Mouse (Mus musculus) bone marrow macrophage, adult 2 months (primary cell): Measurements from ENCODE around the gene Ddr1. TPM values are rescaled to one million over a fixed set of nuclear protein-coding genes. Genes with fewer than 3 reads are reported as not detected.

Experiments used
- H3K27ac ChIP-seq: 2 replicates; pipeline ENCODE4 v1.5.1; 2012; ENCODE audit warnings: low read depth, low read length; ENCODE audit not compliant: insufficient read depth
- H3K4me1 ChIP-seq: 2 replicates; pipeline ENCODE4 v1.6.1; 2012; ENCODE audit warnings: low read length; ENCODE audit not compliant: control insufficient read depth, insufficient read depth
- H3K4me3 ChIP-seq: 2 replicates; pipeline ENCODE4 v1.5.1; 2012; ENCODE audit warnings: mild to moderate bottlenecking, low read length, moderate library complexity; ENCODE audit not compliant: insufficient read depth
- CTCF ChIP-seq: IDR thresholded peaks from 2 replicates; pipeline ENCODE4 v1.5.1; 2012; ENCODE audit warnings: low read depth, mild to moderate bottlenecking, low read length, moderate library complexity
- POLR2A ChIP-seq: IDR thresholded peaks from 2 replicates; pipeline ENCODE4 v1.6.1; 2012; ENCODE audit warnings: mild to moderate bottlenecking, low read depth, low read length, borderline replicate concordance
- polyA plus RNA-seq: library from polyadenylated mRNA; stranded (reverse); fragments of >200 nt; gene quantifications from 2 replicates; pipeline ENCODE4 v1.2.4, GENCODE M21; 2012; ENCODE audit not compliant: missing spikeins, insufficient read depth, insufficient read length

Ddr1 gene
- polyA plus RNA-seq = 0.60 and 0.63 TPM in 2 replicates

DNA sequence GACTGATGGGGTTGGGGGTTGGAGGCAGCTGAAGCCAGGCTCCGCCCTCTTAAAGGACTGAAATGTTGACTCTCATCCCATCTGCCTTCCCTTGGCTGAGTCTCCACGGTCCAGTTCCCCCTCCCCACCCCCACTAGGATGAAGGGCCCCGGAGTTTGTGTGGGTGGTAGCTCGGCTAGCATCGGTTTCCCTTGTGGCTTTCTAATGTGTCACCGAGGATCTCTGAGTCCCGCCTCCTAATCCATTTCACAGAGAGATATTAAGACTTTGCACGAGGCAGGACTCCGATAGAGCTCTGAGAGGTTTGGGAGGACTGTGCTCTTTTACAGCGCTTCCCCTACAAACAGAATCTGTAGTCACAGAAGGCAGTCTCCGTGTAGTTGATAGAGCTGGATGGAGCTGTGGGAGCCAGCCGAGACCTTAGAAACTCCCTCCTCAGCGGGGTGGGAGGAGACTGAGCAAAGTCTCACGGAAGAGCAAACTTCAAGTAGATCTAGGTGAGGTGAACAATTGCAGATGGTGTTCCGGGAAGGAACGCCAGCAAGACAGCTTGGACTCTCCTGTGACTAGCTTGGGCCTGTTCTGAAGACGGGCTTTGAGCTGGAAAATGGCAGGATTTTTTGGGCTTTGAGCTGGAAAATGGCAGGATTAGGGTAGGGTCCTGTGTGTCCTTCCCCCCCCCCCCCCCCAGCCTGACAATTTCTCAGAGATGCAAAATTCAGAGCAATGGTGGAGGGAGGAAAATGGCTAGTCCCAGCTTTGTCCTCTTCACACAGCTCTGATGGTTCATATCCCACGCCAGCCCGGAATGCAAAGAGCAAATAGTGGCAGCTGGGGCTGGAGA, at the start of gene Ddr1:
Gene Ddr1, minus strand, starts transcription at position 1 of the 844 bp plus-strand sequence.
- TF ChIP-seq POLR2A (no peak), CTCF (no peak)
- Histone ChIP-seq H3K4me3 (no peak within 1 kb of the TSS), H3K4me1 (no peaks in the 10 kb centered on the region), H3K27ac (no peak within 1 kb of the TSS)

DNA sequence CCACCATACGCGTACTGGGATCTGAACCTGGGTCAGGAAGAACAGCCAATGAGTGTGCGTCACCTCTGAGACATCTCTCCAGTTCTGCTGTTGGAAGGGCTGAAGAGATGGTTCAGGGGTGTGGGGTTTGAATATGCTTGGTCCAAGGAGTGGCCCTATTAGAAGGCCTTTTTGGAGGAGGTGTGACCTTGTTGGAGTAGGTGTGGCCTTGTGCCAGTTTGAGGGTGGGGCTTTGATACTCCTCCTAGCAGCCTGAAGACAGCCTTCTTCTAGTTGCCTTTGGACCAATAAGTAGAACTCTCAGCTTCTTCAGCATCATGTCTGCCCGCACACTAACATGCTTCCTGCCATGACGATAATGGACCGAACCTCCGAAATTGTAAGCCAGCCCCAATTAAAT, 49.2 kb upstream of the Ddr1 start:
- TF ChIP-seq CTCF (no peak), POLR2A (no peak)
- Histone ChIP-seq H3K4me3 (no peak overlapping the region), H3K27ac (no peak overlapping the region), H3K4me1 (peaks cover 31% of the 10 kb centered on the region)

DNA sequence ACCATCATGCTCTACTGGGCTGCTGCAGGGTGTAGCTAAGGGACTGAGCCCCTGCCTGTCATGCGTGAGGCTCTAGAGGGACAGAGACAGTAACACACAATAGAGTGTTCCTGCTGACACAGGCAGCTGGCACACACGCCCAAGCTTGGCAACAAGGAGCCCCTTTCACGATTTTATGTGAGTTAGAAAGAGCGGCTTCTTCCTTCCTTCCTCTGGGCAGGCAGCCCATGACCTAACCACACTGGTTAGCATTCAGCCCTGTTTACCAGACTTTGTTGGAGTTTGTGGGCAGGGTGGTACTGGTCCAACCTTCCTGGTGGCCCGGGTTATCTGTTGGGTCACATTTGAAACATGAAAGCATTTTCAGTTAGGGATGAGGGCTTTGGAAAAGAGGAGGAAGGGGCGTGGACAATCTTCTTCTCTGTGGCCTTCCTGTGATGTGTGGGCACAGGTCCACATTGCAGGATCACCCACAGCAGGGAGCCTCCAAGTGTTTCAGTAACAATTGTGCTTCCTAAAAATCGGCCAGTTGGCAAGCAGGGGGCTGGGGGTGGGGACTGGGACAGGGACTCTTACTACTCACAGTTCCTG, 47.9 kb upstream of the Ddr1 start:
- no peak overlapping the region; the same call in 1 of the 2 replicates for H3K4me3 ChIP-seq
- H3K27ac ChIP-seq = peak overlapping the region; percentile 64
- TF ChIP-seq POLR2A = no peak
- no peak for TF ChIP-seq CTCF
- peaks cover 31% of the 10 kb centered on the region for H3K4me1 ChIP-seq

DNA sequence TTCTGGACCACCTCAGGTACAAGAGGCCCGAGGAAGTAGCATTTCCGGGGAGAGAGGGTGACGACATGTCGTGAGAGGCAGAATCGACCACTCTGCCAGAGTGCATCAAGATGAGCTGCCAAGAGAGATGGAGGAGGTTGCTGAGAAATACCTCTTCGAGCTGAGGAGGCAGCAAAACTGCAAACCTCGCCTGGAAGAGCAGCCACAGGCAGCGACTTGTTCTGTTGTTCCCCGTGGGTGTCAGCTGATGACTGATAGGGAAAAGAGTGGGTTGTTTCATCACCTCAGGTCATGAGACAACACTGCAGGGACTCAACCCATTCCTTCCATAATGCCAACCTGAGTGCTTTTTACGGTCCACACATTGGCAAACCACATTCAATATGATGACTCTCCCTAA, 45.3 kb upstream of the Ddr1 start:
- Histone ChIP-seq H3K27ac (no peak overlapping the region), H3K4me3 (no peak overlapping the region), H3K4me1 (peaks cover 31% of the 10 kb centered on the region)
- TF ChIP-seq POLR2A (no peak), CTCF (no peak)

DNA sequence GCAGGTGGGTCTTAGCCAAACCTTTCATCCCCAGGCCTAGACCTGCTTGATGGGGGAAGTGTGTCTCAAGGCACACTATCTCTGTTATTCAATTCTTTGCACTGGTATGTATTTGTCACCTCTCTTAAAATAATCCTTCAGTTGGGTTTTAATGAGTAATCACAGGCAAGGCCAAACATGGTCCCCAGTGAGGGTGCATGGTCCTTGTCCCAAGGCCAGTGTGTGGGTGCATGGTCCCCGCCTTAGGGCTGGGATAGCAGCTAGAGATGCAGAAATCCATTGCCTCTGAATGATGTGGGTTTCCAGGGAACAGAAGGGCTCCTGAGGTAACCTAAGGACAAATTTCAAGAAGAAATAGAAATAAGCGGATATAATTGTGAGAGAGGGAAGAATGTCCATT, 39.9 kb upstream of the Ddr1 start:
- no peak for TF ChIP-seq POLR2A
- no peak for TF ChIP-seq CTCF
- H3K27ac ChIP-seq = no peak overlapping the region
- H3K4me3 ChIP-seq = no peak overlapping the region
- peaks cover 20% of the 10 kb centered on the region for H3K4me1 ChIP-seq

DNA sequence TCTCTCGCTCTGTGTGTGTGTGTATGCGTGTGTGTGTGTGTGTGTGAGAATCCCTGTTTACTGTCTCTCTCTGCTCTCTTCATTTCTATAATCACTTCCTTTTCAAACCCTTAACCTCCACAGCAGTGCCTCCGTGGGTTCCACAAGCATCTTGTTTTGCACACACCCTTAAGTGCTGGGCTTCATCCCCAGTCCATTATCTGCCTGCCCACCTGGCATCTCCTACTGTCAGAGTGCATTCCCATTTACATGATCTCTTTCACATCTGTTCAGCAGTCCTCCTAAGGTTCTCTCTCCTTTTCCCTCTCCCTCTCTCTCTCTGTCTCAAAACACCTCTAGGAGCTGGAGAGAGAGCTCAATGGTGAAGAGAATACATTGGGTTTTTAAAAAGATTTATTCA, 38.5 kb upstream of the Ddr1 start:
- TF ChIP-seq POLR2A (no peak), CTCF (no peak)
- Histone ChIP-seq H3K4me3 (no peak overlapping the region), H3K4me1 (peaks cover 19% of the 10 kb centered on the region), H3K27ac (no peak overlapping the region)

DNA sequence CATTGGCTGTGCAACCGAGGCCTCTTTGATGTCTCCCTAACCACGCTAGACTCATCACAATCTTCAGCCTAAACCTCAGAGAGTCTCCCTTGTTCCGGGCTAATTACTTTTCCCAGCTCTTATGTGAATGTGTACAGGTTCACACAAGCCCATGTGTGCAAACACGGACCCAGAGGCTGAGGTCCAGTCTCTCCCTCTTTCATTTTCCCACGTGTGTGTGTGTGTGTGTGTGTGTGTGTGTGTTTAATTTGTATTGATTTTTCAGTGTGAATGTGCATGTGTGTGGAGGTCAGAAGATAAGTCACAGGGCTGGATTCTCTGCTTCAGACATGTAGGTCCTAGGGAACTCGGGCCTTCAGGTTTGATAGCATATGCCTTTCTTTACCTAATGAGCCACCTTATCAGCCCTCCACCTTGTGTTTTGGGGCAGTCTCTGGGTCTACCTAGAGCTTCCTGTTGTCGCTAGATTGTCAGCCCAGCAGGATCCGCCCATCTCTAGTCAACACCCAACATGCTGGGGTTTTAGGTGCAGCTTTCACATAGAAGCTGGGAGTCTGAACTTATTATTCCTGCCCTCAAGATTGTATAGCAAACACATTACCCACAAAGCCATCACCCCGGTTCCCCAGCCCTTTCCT, 37.3 kb upstream of the Ddr1 start:
- TF ChIP-seq POLR2A = no peak
- TF ChIP-seq CTCF = no peak
- no peak overlapping the region for H3K27ac ChIP-seq
- H3K4me3 ChIP-seq = no peak overlapping the region
- H3K4me1 ChIP-seq = peaks cover 23% of the 10 kb centered on the region

DNA sequence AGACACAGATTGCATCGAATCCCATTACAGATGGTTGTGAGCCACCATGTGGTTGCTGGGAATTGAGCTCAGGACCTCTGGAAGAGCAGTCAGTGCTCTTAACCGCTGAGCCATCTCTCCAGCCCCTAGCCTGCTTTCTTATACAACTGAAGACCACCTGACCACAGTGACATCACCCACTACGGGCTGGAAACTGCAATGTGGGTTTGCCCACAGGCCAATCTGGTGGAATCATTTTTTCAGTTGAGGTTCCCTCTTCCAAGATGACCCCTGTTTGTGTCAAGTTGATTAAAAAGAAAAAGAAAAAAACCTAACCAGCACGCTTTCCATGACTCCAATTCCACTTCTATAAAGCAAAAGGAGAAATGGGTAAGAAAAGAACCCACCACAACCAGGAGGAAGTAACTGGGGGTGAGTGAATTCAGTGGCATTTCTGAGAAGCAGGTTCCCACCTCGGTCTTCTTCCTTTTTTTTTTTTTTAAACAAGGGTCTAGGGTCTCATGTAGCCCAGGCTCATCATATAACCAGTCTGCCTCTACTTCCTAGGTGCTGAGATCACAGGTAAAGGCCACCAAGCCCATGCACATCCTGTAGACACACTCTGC, 36.0 kb upstream of the Ddr1 start:
- Histone ChIP-seq H3K4me3 (no peak overlapping the region), H3K4me1 (peaks cover 26% of the 10 kb centered on the region), H3K27ac (peak overlapping the region; percentile 12)
- TF ChIP-seq CTCF (no peak), POLR2A (no peak)

DNA sequence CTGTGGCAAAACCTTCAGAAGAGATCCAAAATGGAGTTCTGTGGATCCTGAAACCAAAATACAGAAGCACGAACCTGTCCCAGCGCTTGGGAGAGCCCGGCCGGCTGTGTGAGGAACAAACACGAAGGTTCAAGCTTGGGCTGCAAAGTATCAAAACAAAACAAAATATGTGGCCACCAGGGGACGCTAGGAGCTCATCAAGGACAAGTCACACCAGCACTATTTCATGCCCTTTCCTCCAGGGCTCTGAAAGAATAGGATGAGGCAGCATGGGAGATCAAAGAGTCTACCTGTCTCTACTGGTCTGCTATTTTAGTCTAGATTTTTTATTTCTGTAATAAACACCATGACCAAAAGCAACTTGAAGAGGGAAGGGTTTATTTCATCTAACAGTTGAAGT, 35.3 kb upstream of the Ddr1 start:
- Histone ChIP-seq H3K27ac (no peak overlapping the region), H3K4me1 (peaks cover 26% of the 10 kb centered on the region), H3K4me3 (no peak overlapping the region)
- TF ChIP-seq CTCF = peak; percentile 70; the same call in 1 of the 2 replicates
- no peak for TF ChIP-seq POLR2A

DNA sequence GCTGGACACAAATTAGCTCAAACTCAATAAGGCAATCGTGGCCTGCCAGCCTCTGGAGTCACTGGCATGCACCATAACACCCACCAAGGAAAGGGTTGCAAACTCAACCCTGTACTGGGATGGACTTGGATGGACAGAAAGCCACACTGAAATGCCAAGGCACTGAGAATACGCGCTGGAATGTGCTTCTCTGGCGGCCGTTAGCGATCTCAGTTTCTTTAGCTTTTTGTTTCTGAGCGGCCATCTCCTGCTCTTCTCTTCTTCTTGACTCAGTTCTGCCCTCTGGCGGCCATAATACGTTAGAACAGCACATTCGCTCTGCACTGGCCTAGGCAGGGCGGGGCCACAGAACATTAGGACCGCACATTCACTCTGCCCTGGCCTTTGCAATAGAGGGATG, 33.3 kb upstream of the Ddr1 start:
- TF ChIP-seq CTCF (peak; percentile 71), POLR2A (no peak)
- Histone ChIP-seq H3K4me1 (peaks cover 26% of the 10 kb centered on the region), H3K27ac (no peak overlapping the region), H3K4me3 (no peak overlapping the region)
